Mouse (Mus musculus) adrenal gland, postnatal 25 days (tissue): ENCODE data around the gene Efcab2. TPM values are rescaled to one million over a fixed set of nuclear protein-coding genes. Genes with fewer than 3 reads are reported as not detected.

Experiments used
- microRNA-seq, 2 experiments: library from miRNA; unstranded; fragments of <30 nt; microRNA quantifications; one replicate each; pipeline ENCODE4 v1.2.0; 2021
- total RNA-seq: library from RNA; stranded (reverse); gene quantifications from 2 replicates; pipeline ENCODE4 v1.2.3, GENCODE M21; 2021

Efcab2 gene
- total RNA-seq, 1 experiment from 2014 or later: 4.5 TPM

Small RNA genes within 50 kb of the gene (microRNA-seq; reads per million reads assigned to microRNA genes)
- 0 reads per million in 2 experiments for gene Gm27458

Other genes with a start within 250 kb of the Efcab2 start
- gene Desi2, start 218.7 kb upstream of the Efcab2 start, total RNA-seq: 24.3 and 25.5 TPM in 2 replicates
- gene Cox20, start 87.0 kb upstream of the Efcab2 start, total RNA-seq: 115 and 123 TPM in 2 replicates
- gene Hnrnpu, start 68.3 kb upstream of the Efcab2 start, total RNA-seq: 446 and 468 TPM in 2 replicates
- 2.6 TPM in 2 replicates for gene Kif26b, start 123.0 kb downstream of the Efcab2 start, total RNA-seq